Mouse (Mus musculus): ENCODE measurements at regions not wholly inside any gene's neighbourhood (a gene's known extent, or its start where the extent isn't known, plus 50 kb on each side); places are given as distances from the start of the nearest gene placed in this dataset.

DNA sequence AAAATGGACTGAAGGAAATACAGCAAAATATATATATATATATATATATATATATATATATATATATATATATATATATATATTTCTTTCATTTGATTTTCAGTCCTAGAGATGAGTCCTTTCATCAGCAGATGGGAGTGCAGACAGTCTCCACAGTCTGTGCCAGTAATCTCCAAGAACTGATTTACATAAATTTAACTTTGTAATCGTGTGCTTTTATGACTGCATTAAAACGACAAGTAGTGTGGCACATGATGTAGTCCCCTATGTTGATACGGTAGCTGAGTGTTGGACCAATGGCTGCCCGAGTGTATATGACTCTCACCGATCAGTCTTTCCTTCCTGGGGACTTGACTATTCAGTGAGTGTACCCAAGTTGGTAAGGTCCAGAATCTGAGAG lies 378.2 kb upstream of the Tmpo start:
- Histone ChIP-seq H3K9me3 (replicated peaks; ENCODE audit: low read length) (peaks cover 11% of the 10 kb centered on the region), H3K27me3 (replicated peaks) (no peaks in the 10 kb centered on the region), H3K9ac (ENCODE audit: insufficient read depth, low read depth) (no peak overlapping the region), H3K4me3 (replicated peaks in 1 of 3; ENCODE audit: low read depth in 2 of 3, low read length in 2 of 3, poor library complexity in 1 of 3) (no peak overlapping the region), H3K4me2 (ENCODE audit: insufficient read depth, low read depth, poor library complexity, severe bottlenecking) (no peak overlapping the region), H3K36me3 (replicated peaks in 1 of 2; ENCODE audit: control insufficient read depth in 1 of 2, insufficient read depth in 1 of 2, low read length in 1 of 2) (no peaks in the 10 kb centered on the region), H3K27ac (ENCODE audit: insufficient read depth, low read depth) (no peak overlapping the region), H3K4me1 (ENCODE audit: control insufficient read depth in 1 of 2, insufficient read depth in 2 of 2) (no peaks in the 10 kb centered on the region), H3K79me2 (replicated peaks; ENCODE audit: control insufficient read depth, extremely low read depth, insufficient read depth, poor library complexity, severe bottlenecking) (no peaks in the 10 kb centered on the region)
- no peak for DNase-seq (ENCODE audit: extremely low read depth)
- dilution Hi-C loops (cut with MboI; ENCODE audit: extremely low pct_ligation_motif_present, extremely low pct_unique_long_range_greater_than_20kb, low sequenced_read_pairs) (no loop called here), in situ Hi-C loops (cut with MboI; ENCODE audit: low pct_ligation_motif_present, low pct_unique_long_range_greater_than_20kb, low sequenced_read_pairs) (no loop called here)
- no peak for TF ChIP-seq TBP (conservative IDR thresholded peaks at IDR 0.05; ENCODE audit: low read depth, low read length)
- TF ChIP-seq JUN (IDR thresholded peaks at IDR 0.05; ENCODE audit: insufficient read depth, low read depth, low read length) = no peak
- no peak for TF ChIP-seq SIN3A (IDR thresholded peaks at IDR 0.05; ENCODE audit: low read length)
- no peak for TF ChIP-seq ETS1 (conservative IDR thresholded peaks at IDR 0.05; ENCODE audit: low read depth, low read length)
- TF ChIP-seq RAD21 (IDR thresholded peaks at IDR 0.05; ENCODE audit: low read depth, low read length) = no peak
- no peak for TF ChIP-seq HCFC1 (IDR thresholded peaks at IDR 0.05; ENCODE audit: low read depth, low read length)
- no peak for TF ChIP-seq NRF1 (IDR thresholded peaks at IDR 0.05; ENCODE audit: low read depth, low read length)

DNA sequence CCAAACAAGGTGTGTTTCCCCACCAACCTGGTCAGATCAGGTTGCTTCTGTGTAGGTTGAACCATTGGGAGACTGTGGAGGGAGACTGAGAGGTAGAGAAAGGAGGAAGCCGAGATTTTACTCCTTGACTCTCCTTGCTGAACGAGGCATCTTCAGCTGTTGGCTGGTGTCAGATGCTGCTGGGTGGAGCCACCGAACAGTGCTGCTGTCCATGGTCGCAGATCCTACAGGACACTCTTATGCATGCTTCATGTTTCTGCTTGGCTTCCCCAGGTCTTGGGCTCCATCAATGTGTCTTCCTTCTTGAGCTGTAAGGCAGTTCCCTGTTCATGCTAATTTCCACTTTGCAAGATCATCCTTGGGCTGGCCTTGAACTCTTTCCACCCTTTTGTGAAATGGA lies 367.0 kb upstream of the Tmpo start:
- no peaks in the 10 kb centered on the region for H3K79me2 ChIP-seq (replicated peaks; ENCODE audit: control insufficient read depth, extremely low read depth, insufficient read depth, poor library complexity, severe bottlenecking)
- H3K4me1 ChIP-seq (ENCODE audit: control insufficient read depth in 1 of 2, insufficient read depth in 2 of 2) = no peaks in the 10 kb centered on the region; a peak in 1 of 4 replicates
- no peaks in the 10 kb centered on the region for H3K27me3 ChIP-seq (replicated peaks)
- no peak overlapping the region for H3K4me2 ChIP-seq (ENCODE audit: insufficient read depth, low read depth, poor library complexity, severe bottlenecking)
- H3K9ac ChIP-seq (ENCODE audit: insufficient read depth, low read depth) = no peak overlapping the region
- H3K4me3 ChIP-seq (replicated peaks in 1 of 3; ENCODE audit: low read depth in 2 of 3, low read length in 2 of 3, poor library complexity in 1 of 3) = no peak overlapping the region
- dilution Hi-C loops (cut with MboI; ENCODE audit: extremely low pct_ligation_motif_present, extremely low pct_unique_long_range_greater_than_20kb, low sequenced_read_pairs) = no loop called here
- in situ Hi-C loops (cut with MboI; ENCODE audit: low pct_ligation_motif_present, low pct_unique_long_range_greater_than_20kb, low sequenced_read_pairs) = no loop called here
- no peak for TF ChIP-seq IRF4 (IDR thresholded peaks at IDR 0.05; ENCODE audit: low read depth, low read length)
- no peak for TF ChIP-seq KAT2A (IDR thresholded peaks at IDR 0.05; ENCODE audit: insufficient replicate concordance, low read length)
- TF ChIP-seq USF1 (IDR thresholded peaks at IDR 0.05; ENCODE audit: low read depth, low read length) = no peak
- TF ChIP-seq MYC (IDR thresholded peaks at IDR 0.05; ENCODE audit: low read depth, low read length) = no peak
- TF ChIP-seq GABPA (IDR thresholded peaks at IDR 0.05; ENCODE audit: insufficient replicate concordance, low read depth, low read length) = no peak
- no peak for TF ChIP-seq HCFC1 (IDR thresholded peaks at IDR 0.05; ENCODE audit: low read depth, low read length)
- no peak for TF ChIP-seq MEF2A (IDR thresholded peaks at IDR 0.05; ENCODE audit: borderline replicate concordance, low read depth, low read length)
- TF ChIP-seq TCF12 (IDR thresholded peaks at IDR 0.05; ENCODE audit: low read depth, low read length) = no peak
- TF ChIP-seq SMC3 (IDR thresholded peaks at IDR 0.05; ENCODE audit: low read depth, low read length) = no peak
- no peak for TF ChIP-seq NELFE (IDR thresholded peaks at IDR 0.05; ENCODE audit: low read depth, low read length)
- TF ChIP-seq UBTF (IDR thresholded peaks at IDR 0.05; ENCODE audit: low read depth, low read length) = no peak
- TF ChIP-seq CTCF (conservative IDR thresholded peaks at IDR 0.05 in 1 of 2, IDR thresholded peaks at IDR 0.05 in 1 of 2; ENCODE audit: low read depth in 2 of 2, low read length in 2 of 2) = no peak
- DNase-seq (ENCODE audit: extremely low read depth) = no peak
- H3K9me3 ChIP-seq (replicated peaks; ENCODE audit: low read length) = peaks cover 9% of the 10 kb centered on the region
- no peaks in the 10 kb centered on the region for H3K36me3 ChIP-seq (replicated peaks in 1 of 2; ENCODE audit: control insufficient read depth in 1 of 2, insufficient read depth in 1 of 2, low read length in 1 of 2)
- no peak overlapping the region for H3K27ac ChIP-seq (ENCODE audit: insufficient read depth, low read depth)
